Mouse (Mus musculus): ENCODE measurements around the gene Parp6. TPM values are rescaled to one million over a fixed set of nuclear protein-coding genes. Genes with fewer than 3 reads are reported as not detected.
A peak's percentile ranks its signal among the peaks of the same experiment; 100 is the strongest.

Parp6 gene
- total RNA-seq, 2 experiments from 2014 or later: 26.5 TPM

GRCm38 (mm10) chr9:59679678-59680533 is 62.8 kb downstream of the Parp6 start, which contains the start of gene Gramd2:
Gramd2 (plus strand) TSS chr9:59680144.
- DNase-seq: peak; percentile 87 to 92

- no peak for DNase-seq
Measured at GRCm38 (mm10) chr9:59680534-59680875, 63.4 kb downstream of the Parp6 start.

GRCm38 (mm10) chr9:59684020-59684419 is 66.9 kb downstream of the Parp6 start:
- DNase-seq: no peak

- DNase-seq: no peak
Measured at GRCm38 (mm10) chr9:59687416-59688046, 70.4 kb downstream of the Parp6 start.

GRCm38 (mm10) chr9:59691635-59692094 is 74.6 kb downstream of the Parp6 start:
- peak; percentile 86 for DNase-seq

- DNase-seq: peak; percentile 51 to 61
Measured at GRCm38 (mm10) chr9:59692145-59692544, 75.1 kb downstream of the Parp6 start.

- no peak for DNase-seq
Measured at GRCm38 (mm10) chr9:59694571-59695450, 77.7 kb downstream of the Parp6 start.

GRCm38 (mm10) chr9:59695451-59695813 is 78.3 kb downstream of the Parp6 start:
- DNase-seq: no peak

GRCm38 (mm10) chr9:59696381-59696780 is 79.3 kb downstream of the Parp6 start:
- DNase-seq: no peak

Other genes starting within 250 kb of the Parp6 start
- 100 to 1,000 TPM; 122 to 130 TPM for gene Arih1, start 130.7 kb upstream of the Parp6 start, total RNA-seq (2021)
- gene Hexa, start 77.7 kb upstream of the Parp6 start, total RNA-seq (2021): 100 to 1,000 TPM; 111 to 147 TPM
- gene Tmem202, start 77.4 kb upstream of the Parp6 start, total RNA-seq (2021): 1 to 10 TPM; 3.6 to 4.1 TPM
- gene Celf6, start 39.4 kb upstream of the Parp6 start, total RNA-seq (2021): 1 to 10 TPM; 3.6 to 4.4 TPM
- 100 to 1,000 TPM; 749 to 846 TPM for gene Pkm, start 39.1 kb downstream of the Parp6 start, total RNA-seq (2021)
- gene Gramd2, start 62.9 kb downstream of the Parp6 start, total RNA-seq (2021): under 1 TPM; 0.13 to 0.16 TPM
- gene Senp8, start 133.4 kb downstream of the Parp6 start, total RNA-seq (2021): 10 to 100 TPM in 1 of 2 experiments, 1 to 10 TPM in 1; 8.2 to 10.4 TPM
- gene Myo9a, start 133.6 kb downstream of the Parp6 start, total RNA-seq (2021): 10 to 100 TPM; 14.6 to 16.2 TPM

Measured in adrenal gland, postnatal 36 days (tissue).